Mouse (Mus musculus) Patski (cell line): ENCODE measurements at regions not wholly inside any gene's neighbourhood (a gene's known extent, or its start where the extent isn't known, plus 50 kb on each side); places are given as distances from the start of the nearest gene placed in this dataset.

Experiments used
- ATAC-seq: fragments of 100-300 bp; one replicate; pipeline ENCODE4 v1.8.0; 2021
- CTCF ChIA-PET: fragments of 350-600 bp; sonication (Branson Sonifier 250); formaldehyde crosslinking; loops from one replicate; lab custom pipeline; 2022; ENCODE audit warnings: inconsistent platforms; lab: Charles Lee
- POLR2A ChIA-PET: fragments of 350-600 bp; sonication (Branson Sonifier 250); formaldehyde crosslinking; loops from one replicate; lab custom pipeline; 2022; ENCODE audit warnings: antibody characterized with exemption, inconsistent platforms; lab: Charles Lee
- DNase-seq: peaks from one replicate; pipeline ENCODE4 v3.0.0-alpha.2; 2011; ENCODE audit warnings: low read depth, low spot score
- H3K27me3 ChIP-seq: fragments of 371-371 bp; one replicate; pipeline ENCODE4 v1.5.1; 2021
- CTCF ChIP-seq: fragments of 100-300 bp; IDR thresholded peaks from one replicate; pipeline ENCODE4 v1.5.1; 2021
- in situ Hi-C: fragments of 300-500 bp; cut with MboI; formaldehyde crosslinking; loops from 3 replicates; pipeline ENCODE4 v1.11.1; 2018; ENCODE audit warnings: low pct_unique_long_range_greater_than_20kb, mixed read lengths

GRCm38 (mm10) chr9:23101584-23101983 lies 121.3 kb upstream of the Bmper start:
- TF ChIP-seq CTCF: no peak
- no peak for DNase-seq
- ChIA-PET POLR2A (no interaction called here), CTCF (interaction anchor here (0.9 to 1.2 kb wide), 3 partner anchors 8 to 22 kb away, joined by 3 to 4 read pairs (median 3); no protein-coding TSS in a partner anchor)
- in situ Hi-C loops: no loop called here
- no peaks in the 10 kb centered on the region for H3K27me3 ChIP-seq
- ATAC-seq: no peak

DNA sequence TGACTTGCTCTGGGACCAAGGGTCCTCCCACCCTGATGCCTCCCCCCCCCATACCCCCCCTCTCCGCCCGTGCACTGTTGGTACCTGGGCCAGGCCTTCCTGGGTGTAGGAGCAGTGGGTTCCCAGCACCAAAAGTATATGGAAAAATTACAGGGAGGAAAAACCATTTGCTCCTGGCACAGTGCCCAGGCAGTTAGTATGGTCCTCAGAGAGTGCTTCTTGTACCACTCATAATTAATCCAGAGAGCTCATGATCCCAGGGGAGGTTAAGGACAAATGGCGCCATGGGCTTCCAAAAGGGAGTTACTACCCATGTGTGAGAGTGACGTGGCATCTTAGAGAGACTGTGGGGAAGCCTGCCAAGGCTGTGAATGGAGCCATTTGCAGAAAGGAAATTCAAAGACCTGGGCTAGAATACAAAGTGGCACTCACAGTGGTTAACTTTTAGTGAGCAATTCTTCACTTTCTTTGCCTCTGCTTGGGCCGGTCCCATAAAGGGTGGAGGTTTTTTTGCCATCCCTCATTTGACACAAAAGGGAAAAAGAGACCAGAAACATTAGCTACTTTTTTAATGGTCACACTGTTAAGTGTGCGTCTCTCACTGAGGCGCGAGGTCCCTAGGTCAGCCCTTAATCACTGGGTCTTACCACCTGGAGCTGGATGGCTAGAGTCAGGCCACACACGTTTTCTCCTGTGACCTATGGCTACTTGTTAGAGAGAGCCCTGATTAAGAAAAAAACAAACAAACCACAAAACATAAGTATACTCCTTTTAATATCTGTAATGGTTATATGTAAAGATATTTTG lies 120.7 kb upstream of the Bmper start:
- peaks cover 3% of the 10 kb centered on the region for H3K27me3 ChIP-seq
- ChIA-PET POLR2A (no interaction called here), CTCF (interaction anchor here (1.9 kb wide), 1 partner anchor 10 kb away, joined by 3 read pairs; no protein-coding TSS in a partner anchor)
- no peak for TF ChIP-seq CTCF
- DNase-seq (no peak), ATAC-seq (no peak)
- in situ Hi-C loops: no loop called here

DNA sequence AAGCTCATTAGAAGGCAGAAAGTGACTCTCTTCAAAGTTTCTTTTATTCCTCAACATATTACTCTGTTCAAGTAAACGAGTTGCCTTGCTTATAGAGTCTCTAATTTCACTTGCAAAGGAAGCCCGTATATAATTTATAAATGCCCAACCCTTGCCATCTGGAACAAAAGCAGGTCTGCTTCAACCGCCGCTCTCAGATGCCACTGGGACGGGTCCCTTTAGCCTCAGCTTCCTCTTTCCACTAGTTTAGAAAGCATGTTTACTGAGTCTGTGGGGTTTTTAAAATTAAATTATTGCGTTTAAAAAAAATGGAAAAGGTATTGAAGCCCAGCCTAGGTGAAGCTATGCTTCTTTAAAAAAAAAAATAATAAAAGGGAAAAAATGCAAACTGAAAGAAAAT lies 111.4 kb upstream of the Bmper start:
- no peak for DNase-seq
- no peak for ATAC-seq
- H3K27me3 ChIP-seq: peaks cover 3% of the 10 kb centered on the region
- ChIA-PET POLR2A (no interaction called here), CTCF (interaction anchor here (1.0 to 1.1 kb wide), 2 partner anchors 11 to 64 kb away, joined by 3 to 6 read pairs; no protein-coding TSS in a partner anchor)
- in situ Hi-C loops: no loop called here
- TF ChIP-seq CTCF: no peak

DNA sequence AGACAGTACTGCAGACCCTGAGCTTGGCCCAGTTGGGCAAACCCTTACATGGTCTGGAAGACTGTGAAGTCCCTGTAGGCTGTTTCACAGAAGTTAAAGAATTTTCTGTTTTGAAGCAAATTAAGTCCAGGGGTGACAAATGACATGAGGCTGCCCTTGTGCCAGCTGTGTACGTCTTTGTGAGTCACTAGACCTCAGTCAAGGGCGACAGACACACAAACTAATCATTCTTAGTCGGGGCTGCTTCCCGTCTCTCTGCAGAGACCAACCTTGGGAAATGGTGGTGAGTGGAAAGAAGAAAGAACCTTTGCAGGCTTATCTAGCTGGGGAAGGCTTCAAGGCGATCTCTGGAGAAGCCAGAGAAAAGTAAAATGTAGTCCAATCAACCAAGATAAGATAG lies 107.8 kb upstream of the Bmper start:
- ATAC-seq (no peak), DNase-seq (no peak)
- ChIA-PET CTCF (interaction anchor here (0.8 kb wide), 1 partner anchor 31 kb away, joined by 3 read pairs; no protein-coding TSS in a partner anchor), POLR2A (no interaction called here)
- in situ Hi-C loops: no loop called here
- no peaks in the 10 kb centered on the region for H3K27me3 ChIP-seq
- TF ChIP-seq CTCF: no peak

DNA sequence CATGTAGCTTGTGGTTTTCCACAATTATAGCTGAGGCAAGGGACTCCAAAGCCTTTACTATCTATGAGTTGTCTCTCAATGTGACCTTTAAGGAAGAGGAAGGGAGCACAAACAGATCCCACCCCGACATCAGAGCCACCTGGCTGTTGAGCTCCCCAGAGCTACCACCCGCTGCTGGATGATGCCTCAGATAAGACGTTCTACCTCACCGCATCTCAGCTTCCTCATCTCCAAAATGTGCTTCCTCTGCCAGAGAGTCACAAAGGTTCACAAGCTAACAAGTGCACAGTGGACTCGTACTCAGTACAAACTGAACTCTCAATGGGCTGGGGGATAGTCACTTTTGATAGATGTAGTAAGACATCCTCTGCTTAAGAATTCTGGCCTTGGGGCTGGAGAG lies 107.3 kb upstream of the Bmper start:
- ATAC-seq: no peak
- POLR2A ChIA-PET: no interaction called here
- TF ChIP-seq CTCF: no peak
- H3K27me3 ChIP-seq: no peaks in the 10 kb centered on the region
- DNase-seq: no peak
- CTCF ChIA-PET: no interaction called here
- in situ Hi-C loops: no loop called here

DNA sequence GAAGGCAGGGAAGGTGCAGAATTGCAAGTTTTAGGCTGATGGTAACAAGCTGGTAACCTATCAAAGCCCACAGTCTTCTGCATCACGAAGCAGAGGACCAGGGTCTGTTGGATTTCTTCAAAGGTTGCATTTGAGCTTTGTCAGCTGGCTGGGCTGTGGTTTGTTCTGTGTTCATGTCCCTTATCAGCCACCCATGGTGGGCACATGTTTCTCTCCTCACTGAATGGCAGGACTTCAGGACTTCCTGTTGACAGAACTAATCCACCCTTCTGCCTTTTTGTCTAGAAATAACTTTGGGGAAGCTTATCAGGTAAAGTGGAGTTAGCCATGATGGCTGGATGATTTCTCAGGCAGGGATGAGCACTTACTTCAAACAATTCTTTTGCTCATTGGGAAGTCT lies 106.6 kb upstream of the Bmper start:
- ATAC-seq (no peak), DNase-seq (no peak)
- POLR2A ChIA-PET: no interaction called here
- no peak for TF ChIP-seq CTCF
- in situ Hi-C loops: no loop called here
- no peaks in the 10 kb centered on the region for H3K27me3 ChIP-seq
- CTCF ChIA-PET: interaction anchor here (1.0 kb wide), 1 partner anchor 8 kb away, joined by 3 read pairs; no protein-coding TSS in a partner anchor

DNA sequence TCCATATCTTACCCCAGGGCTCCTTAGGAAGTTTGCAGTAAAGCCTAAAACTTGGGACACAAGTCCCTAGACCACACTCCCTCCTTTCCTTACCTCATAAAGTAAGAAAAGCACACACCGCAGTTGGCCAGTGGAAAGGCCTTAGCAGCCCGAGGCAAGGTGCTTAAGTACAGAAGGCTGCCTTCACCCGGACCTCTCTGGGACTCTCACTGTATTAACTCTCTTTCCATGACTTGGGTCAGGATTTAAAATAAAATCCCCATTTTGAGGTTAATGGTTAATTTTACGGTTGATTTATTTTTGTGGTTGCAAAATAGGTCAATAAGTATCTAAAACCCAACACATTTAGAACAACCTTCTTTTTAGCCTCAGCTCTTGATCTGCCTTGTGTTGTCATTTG lies 103.1 kb upstream of the Bmper start:
- DNase-seq (peak; percentile 55), ATAC-seq (no peak)
- ChIA-PET CTCF (no interaction called here), POLR2A (no interaction called here)
- in situ Hi-C loops: no loop called here
- no peaks in the 10 kb centered on the region for H3K27me3 ChIP-seq
- TF ChIP-seq CTCF: no peak

- ATAC-seq (no peak), DNase-seq (no peak)
- POLR2A ChIA-PET: no interaction called here
- CTCF ChIA-PET: no interaction called here
- in situ Hi-C loops: no loop called here
- no peak for TF ChIP-seq CTCF
- H3K27me3 ChIP-seq: no peaks in the 10 kb centered on the region
Observed at GRCm38 (mm10) chr9:23120814-23121213, 102.1 kb upstream of the Bmper start.

DNA sequence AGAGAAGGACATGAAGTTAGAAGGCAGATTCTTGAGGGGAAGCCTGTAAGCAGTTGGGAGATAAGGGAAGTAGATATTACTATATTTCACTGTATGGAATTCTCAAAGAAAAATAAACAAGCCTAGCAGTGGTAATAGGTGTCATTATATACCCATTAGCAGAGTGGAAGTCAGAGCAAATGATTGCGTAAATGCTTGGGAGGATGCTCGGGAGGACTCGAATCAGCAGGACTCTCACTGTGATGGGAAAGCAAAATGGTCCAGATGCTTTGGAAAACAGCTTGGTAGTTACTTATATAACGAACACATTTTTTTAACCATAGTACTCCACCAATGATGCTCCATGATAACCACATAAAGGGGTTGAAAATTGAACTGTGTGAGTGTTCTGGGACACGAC lies 100.4 kb upstream of the Bmper start:
- ChIA-PET CTCF (interaction anchor here (0.7 to 2.3 kb wide), 3 partner anchors 9 to 32 kb away, joined by 3 to 9 read pairs (median 6); no protein-coding TSS in a partner anchor), POLR2A (interaction anchor here (0.6 kb wide), 1 partner anchor 26 kb away, joined by 3 read pairs; no protein-coding TSS in a partner anchor)

GRCm38 (mm10) chr9:23123452-23123851 lies 99.4 kb upstream of the Bmper start:
- CTCF ChIA-PET: interaction anchor here (0.7 to 2.3 kb wide), 3 partner anchors 8 to 22 kb away, joined by 3 to 9 read pairs (median 6); no protein-coding TSS in a partner anchor
- in situ Hi-C loops: no loop called here
- TF ChIP-seq CTCF: no peak

More for the DNA sequence above, 100.4 kb upstream of the Bmper start:
- DNase-seq (no peak), ATAC-seq (no peak)
- TF ChIP-seq CTCF: no peak
- in situ Hi-C loops: no loop called here
- no peaks in the 10 kb centered on the region for H3K27me3 ChIP-seq

More at GRCm38 (mm10) chr9:23123452-23123851, 99.4 kb upstream of the Bmper start:
- no peaks in the 10 kb centered on the region for H3K27me3 ChIP-seq
- ATAC-seq (no peak), DNase-seq (no peak)
- POLR2A ChIA-PET: no interaction called here
